Mouse (Mus musculus) midbrain, embryonic 10.5 days (tissue): ENCODE measurements around the gene Apol11a. TPM values are rescaled to one million over a fixed set of nuclear protein-coding genes. Genes with fewer than 3 reads are reported as not detected.
"Not testable (repeated sequence)": the region's sequence is repeated elsewhere in the genome, so short reads cannot be mapped to it uniquely, and the experiment has no call there.

ENCODE experiments used
- DNase-seq: peaks from one replicate; pipeline ENCODE4 v3.0.0-alpha.2; 2017; ENCODE audit warnings: low spot score
- H3K27ac ChIP-seq: fragments of 300-500 bp; sonication (generic); replicated peaks from 2 replicates; pipeline ENCODE4 v1.5.1; 2016; ENCODE audit warnings: mild to moderate bottlenecking
- H3K27me3 ChIP-seq: fragments of 300-500 bp; sonication (generic); 2 replicates; pipeline ENCODE4 v1.6.1; 2016; ENCODE audit warnings: low read depth, mild to moderate bottlenecking; ENCODE audit not compliant: poor library complexity, severe bottlenecking
- H3K36me3 ChIP-seq: fragments of 300-500 bp; sonication (generic); 2 replicates; pipeline ENCODE4 v1.6.1; 2016; ENCODE audit warnings: mild to moderate bottlenecking, moderate library complexity
- H3K4me1 ChIP-seq: fragments of 300-500 bp; sonication (generic); 2 replicates; pipeline ENCODE4 v1.6.1; 2016
- H3K4me3 ChIP-seq: fragments of 300-500 bp; sonication (generic); 2 replicates; pipeline ENCODE4 v1.5.1; 2016; ENCODE audit warnings: mild to moderate bottlenecking, moderate library complexity
- H3K9me3 ChIP-seq: fragments of 300-500 bp; sonication (generic); replicated peaks from 2 replicates; pipeline ENCODE4 v1.6.1; 2016; ENCODE audit warnings: mild to moderate bottlenecking
- WGBS: fragments of 180-500 bp; shearing (Covaris S2); methylation state at CpG from one replicate; pipeline ENCODE4 v1.1.7; 2016; 5-methylcytosine and 5-hydroxymethylcytosine counted together
- polyA plus RNA-seq: library from polyadenylated mRNA; unstranded; fragments of >200 nt; fragmentation: Nextera tagmentation; extraction: Ambion mirVana; gene quantifications from 2 replicates; pipeline ENCODE4 v1.2.1, GENCODE M21; 2016

The Apol11a gene
- not detected in 2 replicates for polyA plus RNA-seq

GRCm38 (mm10) chr15:77507966-77508365 is at the start of gene Apol11a:
Gene Apol11a, plus strand, starts transcription at chr15:77508271.
- not testable (repeated sequence) for H3K36me3 ChIP-seq, H3K4me1 ChIP-seq, DNase-seq, H3K4me3 ChIP-seq, H3K27ac ChIP-seq, H3K9me3 ChIP-seq, H3K27me3 ChIP-seq

- H3K36me3 ChIP-seq, H3K9me3 ChIP-seq, H3K4me3 ChIP-seq, H3K4me1 ChIP-seq, DNase-seq, H3K27ac ChIP-seq, H3K27me3 ChIP-seq: not testable (repeated sequence)
- 83% methylated on average over 7 of the region's 7 CpGs for WGBS
Measured at GRCm38 (mm10) chr15:77474699-77475390, 33.2 kb upstream of the Apol11a start.

- H3K27me3 ChIP-seq, H3K4me1 ChIP-seq, H3K4me3 ChIP-seq, H3K27ac ChIP-seq, H3K36me3 ChIP-seq, DNase-seq, H3K9me3 ChIP-seq: not testable (repeated sequence)
- 88% methylated on average over 2 of the region's 2 CpGs for WGBS
Measured at GRCm38 (mm10) chr15:77476693-77477092, 31.4 kb upstream of the Apol11a start, which contains the start of gene Apol10a. Gene Apol10a, plus strand, starts transcription at chr15:77477047.

- H3K27me3 ChIP-seq: no peaks in the 10 kb centered on the region
- no peaks in the 10 kb centered on the region for H3K9me3 ChIP-seq
- no peaks in the 10 kb centered on the region for H3K36me3 ChIP-seq
- no peaks in the 10 kb centered on the region for H3K4me1 ChIP-seq
- no peak overlapping the region for H3K27ac ChIP-seq
- no peak for DNase-seq
- no peak overlapping the region for H3K4me3 ChIP-seq
- 76% methylated on average over 4 of the region's 4 CpGs for WGBS
Measured at GRCm38 (mm10) chr15:77482140-77482794, 25.8 kb upstream of the Apol11a start.

GRCm38 (mm10) chr15:77493181-77493580 is 14.9 kb upstream of the Apol11a start:
- not testable (repeated sequence) for H3K27me3 ChIP-seq, H3K4me1 ChIP-seq, H3K4me3 ChIP-seq, H3K9me3 ChIP-seq, H3K36me3 ChIP-seq, H3K27ac ChIP-seq, DNase-seq
- no CpG with 5 or more reads among the region's 1 CpGs for WGBS

- H3K27me3 ChIP-seq, H3K27ac ChIP-seq, H3K9me3 ChIP-seq, H3K4me3 ChIP-seq, H3K36me3 ChIP-seq, H3K4me1 ChIP-seq, DNase-seq: not testable (repeated sequence)
- WGBS: 78% methylated on average over 1 of the region's 1 CpGs
Measured at GRCm38 (mm10) chr15:77494694-77495093, 13.4 kb upstream of the Apol11a start.

- WGBS: 82% methylated on average over 4 of the region's 4 CpGs
Measured at GRCm38 (mm10) chr15:77520596-77520995, 12.5 kb downstream of the Apol11a start.

GRCm38 (mm10) chr15:77523186-77523843 is 15.2 kb downstream of the Apol11a start:
- DNase-seq: peak; percentile 40
- not testable (repeated sequence) for H3K27me3 ChIP-seq, H3K27ac ChIP-seq, H3K4me1 ChIP-seq, H3K9me3 ChIP-seq, H3K4me3 ChIP-seq, H3K36me3 ChIP-seq
- WGBS: 18% methylated on average over 6 of the region's 6 CpGs

More at GRCm38 (mm10) chr15:77520596-77520995, 12.5 kb downstream of the Apol11a start:
- DNase-seq, H3K27ac ChIP-seq, H3K9me3 ChIP-seq, H3K4me1 ChIP-seq, H3K36me3 ChIP-seq, H3K27me3 ChIP-seq, H3K4me3 ChIP-seq: not testable (repeated sequence)

- DNase-seq: no peak
- H3K9me3 ChIP-seq: no peaks in the 10 kb centered on the region
- H3K4me3 ChIP-seq: no peak within 1 kb of the TSS
- H3K36me3 ChIP-seq: no peaks in the 10 kb centered on the region
- no peak within 1 kb of the TSS for H3K27ac ChIP-seq
- no peaks in the 10 kb centered on the region for H3K27me3 ChIP-seq
- H3K4me1 ChIP-seq: no peaks in the 10 kb centered on the region
Measured at GRCm38 (mm10) chr15:77533216-77533615, 25.1 kb downstream of the Apol11a start, which contains the start of gene Apol7c. Gene Apol7c, minus strand, starts transcription at chr15:77533316.

- 41% methylated on average over 1 of the region's 1 CpGs for WGBS
- not testable (repeated sequence) for H3K27me3 ChIP-seq, H3K36me3 ChIP-seq, H3K9me3 ChIP-seq, H3K4me3 ChIP-seq, H3K4me1 ChIP-seq, DNase-seq, H3K27ac ChIP-seq
Measured at GRCm38 (mm10) chr15:77539221-77539620, 31.1 kb downstream of the Apol11a start.

- Histone ChIP-seq H3K9me3 (no peaks in the 10 kb centered on the region), H3K36me3 (no peaks in the 10 kb centered on the region), H3K4me1 (no peaks in the 10 kb centered on the region), H3K27ac (no peak within 1 kb of the TSS), H3K27me3 (no peaks in the 10 kb centered on the region), H3K4me3 (no peak within 1 kb of the TSS)
- no peak for DNase-seq
Measured at GRCm38 (mm10) chr15:77561792-77562191, 53.7 kb downstream of the Apol11a start, which contains the start of gene 1700025B11Rik. Gene 1700025B11Rik, minus strand, starts transcription at chr15:77561892.

- H3K27me3 ChIP-seq: no peaks in the 10 kb centered on the region
- no peaks in the 10 kb centered on the region for H3K4me1 ChIP-seq
- no peak overlapping the region for H3K4me3 ChIP-seq
- no peaks in the 10 kb centered on the region for H3K9me3 ChIP-seq
- no peak overlapping the region for H3K27ac ChIP-seq
- no peaks in the 10 kb centered on the region for H3K36me3 ChIP-seq
- no peak for DNase-seq
Measured at GRCm38 (mm10) chr15:77563219-77563618, 55.1 kb downstream of the Apol11a start.
